Mouse (Mus musculus): ENCODE data around the gene Pdia5.

DNA sequence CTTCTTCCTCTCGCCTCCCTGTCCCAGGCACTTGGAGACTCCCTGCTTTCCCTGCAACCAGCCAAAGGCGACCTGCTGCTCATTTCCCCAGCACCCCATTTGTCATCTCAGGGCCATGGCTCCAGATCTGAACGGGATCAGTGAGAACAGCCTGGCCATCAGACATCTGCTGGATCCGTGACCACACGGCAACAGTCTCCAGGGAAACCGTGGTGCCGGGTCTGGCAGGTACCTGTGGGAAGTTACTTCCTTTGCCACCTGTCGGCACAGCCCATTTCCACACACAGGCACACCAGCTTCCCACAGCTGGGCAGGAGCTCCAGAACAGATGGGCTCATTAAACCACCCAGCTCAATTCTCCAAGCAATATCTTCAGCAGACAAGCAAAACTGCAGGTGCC is 33.2 kb downstream of the Pdia5 start:
- TF ChIP-seq POLR2A (IDR thresholded peaks at IDR 0.05; ENCODE audit: insufficient read depth, low read depth, low read length) (no peak), CTCF (IDR thresholded peaks at IDR 0.05; ENCODE audit: insufficient read depth, low read depth, low read length) (no peak)

Measured in olfactory bulb, adult 2 months (tissue).